ENCODE assay signal across 8 mouse cellular contexts in the genomic region with DNA sequence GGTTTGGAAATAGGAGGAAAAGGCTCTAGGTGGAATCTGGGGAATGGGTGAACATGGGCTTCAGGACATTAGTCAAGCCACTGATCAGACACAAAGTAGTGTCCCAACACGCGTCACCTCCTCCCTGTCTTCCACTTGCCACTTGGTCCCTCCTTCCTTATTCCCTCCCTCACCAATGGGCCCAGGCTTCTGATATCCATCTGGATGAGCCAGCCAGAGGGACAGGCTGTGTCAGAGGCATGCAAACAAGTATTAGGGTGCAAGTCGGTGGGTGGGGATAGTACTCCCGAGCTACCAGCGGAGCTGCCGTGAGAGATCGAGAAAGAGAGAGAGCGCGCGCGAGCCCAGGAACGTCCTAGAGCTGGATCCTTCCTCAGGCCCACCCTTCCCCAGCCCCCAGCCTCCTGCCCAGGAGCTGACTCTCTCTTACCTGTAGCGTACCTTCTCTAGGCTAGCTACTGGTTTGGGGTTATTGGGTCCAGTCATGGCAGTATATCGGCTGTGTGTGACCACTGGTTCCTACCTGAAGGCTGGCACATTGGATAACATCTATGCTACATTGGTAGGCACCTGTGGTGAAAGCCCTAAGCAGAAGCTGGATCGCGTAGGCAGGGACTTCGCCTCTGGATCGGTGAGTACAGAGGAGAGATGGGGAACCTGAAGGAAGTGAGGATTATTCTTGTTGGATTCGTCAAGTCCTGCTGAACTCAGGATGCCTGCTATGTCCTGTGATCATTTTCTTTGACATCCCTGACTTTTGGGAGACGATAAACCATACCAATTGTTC. TPM values are rescaled to one million over a fixed set of nuclear protein-coding genes. Genes with fewer than 3 reads are reported as not detected.
DNase-seq lines count a peak whose midpoint lies in the region; ATAC-seq and TF ChIP-seq lines count a peak whose summit lies in the region.

No protein-coding gene starts in this region.

- 12% methylated on average over 20 of the region's 20 CpGs for WGBS in kidney, embryonic 15.5 days
- WGBS in embryonic facial prominence, embryonic 10.5 days, result 10% methylated on average over 20 of the region's 20 CpGs
- WGBS in intestine, postnatal 0 days, result 12% methylated on average over 20 of the region's 20 CpGs

- no peak for DNase-seq in kidney, adult 9 months
- peak; percentile 65 for DNase-seq in Muller cell, postnatal 12 days (ENCODE audit: inconsistent ontology term)
- DNase-seq in embryonic facial prominence, embryonic 10.5 days (ENCODE audit: low spot score), result peak; percentile 42
- peak; percentile 52 for DNase-seq in naive thymus-derived CD4-positive, alpha-beta T cell, adult 2 months (ENCODE audit: low read depth)
- no peak for DNase-seq in adrenal gland, postnatal 25 days

- H3K9ac ChIP-seq in kidney, embryonic 15.5 days, result peak overlapping the region; percentile 55
- H3K9ac ChIP-seq in intestine, postnatal 0 days (ENCODE audit: low read depth, low read length), result peak overlapping the region; percentile 28; the same call in 1 of the 2 replicates

- peaks cover 9% of the 10 kb centered on the region; the same call in 1 of the 2 replicates for H3K27me3 ChIP-seq in kidney, embryonic 15.5 days
- H3K27me3 ChIP-seq in embryonic facial prominence, embryonic 10.5 days (replicated peaks; ENCODE audit: low read depth, poor library complexity, severe bottlenecking), result peaks cover 38% of the 10 kb centered on the region
- peaks cover 7% of the 10 kb centered on the region; the same call in 1 of the 2 replicates for H3K27me3 ChIP-seq in intestine, postnatal 0 days (replicated peaks; ENCODE audit: control insufficient read depth, insufficient read depth, low read length)

- TF ChIP-seq CTCF in intestine, postnatal 0 days (IDR thresholded peaks at IDR 0.05; ENCODE audit: low read depth), result no peak

- peaks cover 28% of the 10 kb centered on the region for H3K4me1 ChIP-seq in kidney, embryonic 15.5 days
- H3K4me1 ChIP-seq in embryonic facial prominence, embryonic 10.5 days, result peaks cover 38% of the 10 kb centered on the region
- 0 out of 2 replicates have a peak, but pooled peaks cover 2% of the 10 kb centered on the region for H3K4me1 ChIP-seq in intestine, postnatal 0 days (replicated peaks; ENCODE audit: control insufficient read depth, insufficient read depth, low read length)

- H3K36me3 ChIP-seq in kidney, embryonic 15.5 days, result no peaks in the 10 kb centered on the region
- no peaks in the 10 kb centered on the region for H3K36me3 ChIP-seq in embryonic facial prominence, embryonic 10.5 days (replicated peaks)
- H3K36me3 ChIP-seq in intestine, postnatal 0 days (ENCODE audit: control insufficient read depth, insufficient read depth), result no peaks in the 10 kb centered on the region

- no peak for ATAC-seq in kidney, embryonic 15.5 days (replicated peaks; ENCODE audit: low FRiP score)
- no peak for ATAC-seq in intestine, postnatal 0 days
- ATAC-seq in granulocyte monocyte progenitor cell, adult 5-6 weeks (replicated peaks; ENCODE audit: poor library complexity, severe bottlenecking), result no peak

- peak overlapping the region; percentile 88 for H3K27ac ChIP-seq in kidney, embryonic 15.5 days
- H3K27ac ChIP-seq in embryonic facial prominence, embryonic 10.5 days (replicated peaks), result no peak overlapping the region
- no peak overlapping the region; the same call in 1 of the 2 replicates for H3K27ac ChIP-seq in intestine, postnatal 0 days (ENCODE audit: low read depth, low read length)

- peak overlapping the region; percentile 67 for H3K4me3 ChIP-seq in kidney, embryonic 15.5 days (replicated peaks)
- H3K4me3 ChIP-seq in embryonic facial prominence, embryonic 10.5 days, result peak overlapping the region; percentile 74
- H3K4me3 ChIP-seq in intestine, postnatal 0 days (ENCODE audit: low read depth, low read length), result peak overlapping the region; percentile 65

- H3K9me3 ChIP-seq in kidney, embryonic 15.5 days (replicated peaks), result no peaks in the 10 kb centered on the region
- H3K9me3 ChIP-seq in embryonic facial prominence, embryonic 10.5 days, result no peaks in the 10 kb centered on the region
- no peaks in the 10 kb centered on the region for H3K9me3 ChIP-seq in intestine, postnatal 0 days (ENCODE audit: control insufficient read depth)

- peak overlapping the region; percentile 86 for H3K4me2 ChIP-seq in kidney, embryonic 15.5 days
- peak overlapping the region; percentile 90 for H3K4me2 ChIP-seq in intestine, postnatal 0 days (replicated peaks; ENCODE audit: low read depth)

RNA-seq across cellular contexts. Expression of a gene that starts 0.4 kb away (rescaled TPM):
- polyA plus RNA-seq in kidney, embryonic 15.5 days (2015; fragmentation: Nextera tagmentation; extraction: Ambion mirVana), result 0.60 and 1.3 TPM in 2 replicates
- polyA plus RNA-seq in embryonic facial prominence, embryonic 10.5 days (2016; fragmentation: Nextera tagmentation; extraction: Ambion mirVana), result 0.04 and 0.19 TPM in 2 replicates
- polyA plus RNA-seq in intestine, postnatal 0 days (2015; fragmentation: Nextera tagmentation; extraction: Ambion mirVana), result 0.31 and 0.82 TPM in 2 replicates
- not detected in 2 replicates for total RNA-seq in granulocyte monocyte progenitor cell, adult 5-6 weeks (2014; fragmentation: Nextera tagmentation)
- not detected in 2 replicates for total RNA-seq in granulocyte monocyte progenitor cell, adult 5-6 weeks (2017)
- 0.64 and 2.8 TPM in 2 replicates for total RNA-seq in adrenal gland, postnatal 25 days (2021)

RNA-seq across cellular contexts. Expression of a gene that starts 3.7 kb away (rescaled TPM):
- polyA plus RNA-seq in kidney, embryonic 15.5 days (2015; fragmentation: Nextera tagmentation; extraction: Ambion mirVana), result 0.27 and 0.51 TPM in 2 replicates
- 0.12 TPM in 1 of 2 replicates, not detected in the other for polyA plus RNA-seq in embryonic facial prominence, embryonic 10.5 days (2016; fragmentation: Nextera tagmentation; extraction: Ambion mirVana)
- 0.12 and 0.37 TPM in 2 replicates for polyA plus RNA-seq in intestine, postnatal 0 days (2015; fragmentation: Nextera tagmentation; extraction: Ambion mirVana)
- total RNA-seq in granulocyte monocyte progenitor cell, adult 5-6 weeks (2014; fragmentation: Nextera tagmentation), result 0.17 TPM in 1 of 2 replicates, not detected in the other
- total RNA-seq in granulocyte monocyte progenitor cell, adult 5-6 weeks (2017), result not detected in 2 replicates
- total RNA-seq in adrenal gland, postnatal 25 days (2021), result 1.2 and 1.6 TPM in 2 replicates

RNA-seq across cellular contexts. Expression of a gene that starts 5.9 kb away (rescaled TPM):
- 0.42 and 0.46 TPM in 2 replicates for polyA plus RNA-seq in kidney, embryonic 15.5 days (2015; fragmentation: Nextera tagmentation; extraction: Ambion mirVana)
- 0.16 and 0.36 TPM in 2 replicates for polyA plus RNA-seq in embryonic facial prominence, embryonic 10.5 days (2016; fragmentation: Nextera tagmentation; extraction: Ambion mirVana)
- 0.21 and 0.37 TPM in 2 replicates for polyA plus RNA-seq in intestine, postnatal 0 days (2015; fragmentation: Nextera tagmentation; extraction: Ambion mirVana)
- not detected in 2 replicates for total RNA-seq in granulocyte monocyte progenitor cell, adult 5-6 weeks (2014; fragmentation: Nextera tagmentation)
- not detected in 2 replicates for total RNA-seq in granulocyte monocyte progenitor cell, adult 5-6 weeks (2017)
- total RNA-seq in adrenal gland, postnatal 25 days (2021), result not detected in 2 replicates

RNA-seq across cellular contexts. Expression of a gene that starts 30.7 kb away (rescaled TPM):
- polyA plus RNA-seq in kidney, embryonic 15.5 days (2015; fragmentation: Nextera tagmentation; extraction: Ambion mirVana), result 0.08 and 0.42 TPM in 2 replicates
- 0.27 TPM in 1 of 2 replicates, not detected in the other for polyA plus RNA-seq in embryonic facial prominence, embryonic 10.5 days (2016; fragmentation: Nextera tagmentation; extraction: Ambion mirVana)
- 0.08 and 0.13 TPM in 2 replicates for polyA plus RNA-seq in intestine, postnatal 0 days (2015; fragmentation: Nextera tagmentation; extraction: Ambion mirVana)
- not detected in 2 replicates for total RNA-seq in granulocyte monocyte progenitor cell, adult 5-6 weeks (2014; fragmentation: Nextera tagmentation)
- total RNA-seq in granulocyte monocyte progenitor cell, adult 5-6 weeks (2017), result not detected in 2 replicates
- total RNA-seq in adrenal gland, postnatal 25 days (2021), result not detected in 2 replicates

RNA-seq across cellular contexts. Expression of a gene that starts 31.1 kb away (rescaled TPM):
- polyA plus RNA-seq in kidney, embryonic 15.5 days (2015; fragmentation: Nextera tagmentation; extraction: Ambion mirVana), result 12.1 and 13.7 TPM in 2 replicates
- 6.1 and 7.3 TPM in 2 replicates for polyA plus RNA-seq in embryonic facial prominence, embryonic 10.5 days (2016; fragmentation: Nextera tagmentation; extraction: Ambion mirVana)
- polyA plus RNA-seq in intestine, postnatal 0 days (2015; fragmentation: Nextera tagmentation; extraction: Ambion mirVana), result 7.2 and 11.3 TPM in 2 replicates
- 10.3 and 11.7 TPM in 2 replicates for total RNA-seq in granulocyte monocyte progenitor cell, adult 5-6 weeks (2014; fragmentation: Nextera tagmentation)
- total RNA-seq in granulocyte monocyte progenitor cell, adult 5-6 weeks (2017), result 9.4 and 9.8 TPM in 2 replicates
- total RNA-seq in adrenal gland, postnatal 25 days (2021), result 66.5 and 84.7 TPM in 2 replicates

Comparison
In these comparisons a context has a peak if more than half of its experiments do, and no peak if none do; other contexts are left out.
1. DNase-seq: peak in Muller cell, postnatal 12 days (single experiment), embryonic facial prominence, embryonic 10.5 days (single experiment) and naive thymus-derived CD4-positive, alpha-beta T cell, adult 2 months (single experiment); none in kidney, adult 9 months (single experiment) and adrenal gland, postnatal 25 days (single experiment).
2. Peak in every context shown above with its lines, with median percentiles within 50 percentile points of each other: H3K4me3 ChIP-seq.